Mouse (Mus musculus): Measurements from ENCODE around the gene Spink4. TPM values are rescaled to one million over a fixed set of nuclear protein-coding genes. Genes with fewer than 3 reads are reported as not detected.

The Spink4 gene
- total and polyA plus RNA-seq, 3 experiments = 0.19 to 1.4 TPM; not detected in 1

- H3K27me3 ChIP-seq (ENCODE audit: control insufficient read depth in 1 of 2, insufficient read depth in 2 of 2, low read length in 2 of 2) = no peaks in the 10 kb centered on the region
- H3K9ac ChIP-seq (ENCODE audit: control insufficient read depth, low read depth, low read length, poor library complexity, severe bottlenecking) = peak overlapping the region; percentile 61
- H3K4me3 ChIP-seq (ENCODE audit: control insufficient read depth in 1 of 2, insufficient read depth in 1 of 2, low read depth in 2 of 2, low read length in 2 of 2) = peak overlapping the region; percentile 50 to 56
- H3K9me3 ChIP-seq (replicated peaks; ENCODE audit: insufficient read depth, low read length) = no peaks in the 10 kb centered on the region
- H3K4me1 ChIP-seq (ENCODE audit: control insufficient read depth in 1 of 2, insufficient read depth in 2 of 2, low read length in 2 of 2) = peaks cover 0 to 15% of the 10 kb centered on the region in 2 experiments; a peak in 3 of 4 replicates
- peak; percentile 86 for DNase-seq (ENCODE audit: low read depth, low spot score)
- H3K79me2 ChIP-seq (ENCODE audit: control insufficient read depth, insufficient read depth, low read length, poor library complexity) = no peaks in the 10 kb centered on the region
- H3K36me3 ChIP-seq (ENCODE audit: control insufficient read depth in 1 of 2, insufficient read depth in 2 of 2, low read length in 2 of 2) = peaks cover 0 to 6% of the 10 kb centered on the region in 2 experiments; a peak in 2 of 4 replicates
- peak overlapping the region; percentile 29 for H3K27ac ChIP-seq (ENCODE audit: control insufficient read depth, low read depth, low read length)
- TF ChIP-seq NELFE (IDR thresholded peaks at IDR 0.05; ENCODE audit: low read depth, low read length) = peak; percentile 17; the same call in 1 of the 2 replicates
- TF ChIP-seq ELF1 (IDR thresholded peaks at IDR 0.05; ENCODE audit: low read depth, low read length) = no peak
- 0 out of 2 replicates have a peak, but pooled peaks have one; percentile 19 for TF ChIP-seq TCF12 (IDR thresholded peaks at IDR 0.05; ENCODE audit: low read depth, low read length)
- TF ChIP-seq MAZ (IDR thresholded peaks at IDR 0.05; ENCODE audit: low read depth, low read length) = peak; percentile 61; the same call in 1 of the 2 replicates
- TF ChIP-seq RCOR1 (IDR thresholded peaks at IDR 0.05; ENCODE audit: low read depth, low read length) = no peak
- no peak for TF ChIP-seq GABPA (IDR thresholded peaks at IDR 0.05; ENCODE audit: low read depth, low read length)
- 0 out of 2 replicates have a peak, but pooled peaks have one; percentile 14 for TF ChIP-seq GATA1 (IDR thresholded peaks at IDR 0.05; ENCODE audit: low read depth, low read length)
- TF ChIP-seq TBP (IDR thresholded peaks at IDR 0.05; ENCODE audit: low read depth, low read length) = no peak
- TF ChIP-seq MXI1 (IDR thresholded peaks at IDR 0.05; ENCODE audit: low read depth, low read length) = peak; percentile 31; the same call in 1 of the 2 replicates
- 0 out of 2 replicates have a peak, but pooled peaks have one; percentile 32 for TF ChIP-seq MYC (IDR thresholded peaks at IDR 0.05; ENCODE audit: low read depth, low read length)
- no peak for TF ChIP-seq CHD2 (IDR thresholded peaks at IDR 0.05; ENCODE audit: low read length)
- TF ChIP-seq USF1 (IDR thresholded peaks at IDR 0.05; ENCODE audit: low read depth, low read length) = no peak
- TF ChIP-seq SIN3A (IDR thresholded peaks at IDR 0.05; ENCODE audit: low read length) = peak; percentile 46; the same call in 1 of the 2 replicates
Observed at GRCm38 (mm10) chr4:40876814-40877371, 43.0 kb upstream of the Spink4 start.

- H3K9ac ChIP-seq (ENCODE audit: control insufficient read depth, low read depth, low read length, poor library complexity, severe bottlenecking) = peak overlapping the region; percentile 61
Observed at GRCm38 (mm10) chr4:40877528-40877927, 42.3 kb upstream of the Spink4 start.

More at GRCm38 (mm10) chr4:40877528-40877927, 42.3 kb upstream of the Spink4 start:
- peaks cover 0 to 6% of the 10 kb centered on the region in 2 experiments; a peak in 2 of 4 replicates for H3K36me3 ChIP-seq (ENCODE audit: control insufficient read depth in 1 of 2, insufficient read depth in 2 of 2, low read length in 2 of 2)
- peak overlapping the region; percentile 29 for H3K27ac ChIP-seq (ENCODE audit: control insufficient read depth, low read depth, low read length)
- no peaks in the 10 kb centered on the region for H3K27me3 ChIP-seq (ENCODE audit: control insufficient read depth in 1 of 2, insufficient read depth in 2 of 2, low read length in 2 of 2)
- no peak for TF ChIP-seq ZKSCAN1 (IDR thresholded peaks at IDR 0.05; ENCODE audit: low read depth, low read length)
- peak; percentile 42; the same call in 1 of the 2 replicates for TF ChIP-seq GATA1 (IDR thresholded peaks at IDR 0.05; ENCODE audit: low read depth, low read length)
- peak; percentile 73 for TF ChIP-seq TCF12 (IDR thresholded peaks at IDR 0.05; ENCODE audit: low read depth, low read length)
- peak; percentile 31 to 39; a peak in 2 of 4 replicates for TF ChIP-seq EP300 (IDR thresholded peaks at IDR 0.05; ENCODE audit: low read depth in 1 of 2, low read length in 2 of 2)
- peak; percentile 46; the same call in 1 of the 2 replicates for TF ChIP-seq RCOR1 (IDR thresholded peaks at IDR 0.05; ENCODE audit: low read depth, low read length)
- no peak for TF ChIP-seq MYB (IDR thresholded peaks at IDR 0.05; ENCODE audit: low read depth, low read length)
- no peak for TF ChIP-seq ZMIZ1 (IDR thresholded peaks at IDR 0.05; ENCODE audit: low read depth, low read length)
- TF ChIP-seq MAZ (IDR thresholded peaks at IDR 0.05; ENCODE audit: low read depth, low read length) = 0 out of 2 replicates have a peak, but pooled peaks have one; percentile 41
- TF ChIP-seq JUND (IDR thresholded peaks at IDR 0.05; ENCODE audit: low read depth, low read length) = no peak
- TF ChIP-seq SIN3A (IDR thresholded peaks at IDR 0.05; ENCODE audit: low read length) = no peak; the same call in 1 of the 2 replicates
- peak overlapping the region; percentile 50 to 56 for H3K4me3 ChIP-seq (ENCODE audit: control insufficient read depth in 1 of 2, insufficient read depth in 1 of 2, low read depth in 2 of 2, low read length in 2 of 2)
- H3K79me2 ChIP-seq (ENCODE audit: control insufficient read depth, insufficient read depth, low read length, poor library complexity) = no peaks in the 10 kb centered on the region
- DNase-seq (ENCODE audit: low read depth, low spot score) = peak; percentile 56
- H3K4me1 ChIP-seq (ENCODE audit: control insufficient read depth in 1 of 2, insufficient read depth in 2 of 2, low read length in 2 of 2) = peaks cover 0 to 15% of the 10 kb centered on the region in 2 experiments; a peak in 3 of 4 replicates
- no peaks in the 10 kb centered on the region for H3K9me3 ChIP-seq (replicated peaks; ENCODE audit: insufficient read depth, low read length)
